Mouse (Mus musculus): ENCODE data around the gene Gm3106.
"Not testable (repeated sequence)": the region's sequence is repeated elsewhere in the genome, so short reads cannot be mapped to it uniquely, and the experiment has no call there.

Gene Gm3106

GRCm38 (mm10) chr5:94217705-94218104 lies at the start of gene Gm3106:
Gm3106 (plus strand) TSS chr5:94218005.
- DNase-seq (ENCODE audit: low read depth, low spot score): not testable (repeated sequence)
